Mouse (Mus musculus) v-Abl transformed pro-B cells (cell line): ENCODE results near the gene Adamtsl3.

Source experiments
- in situ Hi-C, 2 experiments: fragments of 400-800 bp; cut with MboI; formaldehyde crosslinking; loops; one replicate each; pipeline ENCODE4 v1.15.1; 2025; ENCODE audit not compliant: unreplicated experiment in 2 of 2

Gene Adamtsl3

GRCm38 (mm10) chr7:82602008-82602407, 266.5 kb downstream of the Adamtsl3 start:
- in situ Hi-C loops, result loop anchor here in 1 of 2 experiments (5.0 to 25.0 kb wide), 2 partner anchors 50 to 490 kb away; no protein-coding TSS in a partner anchor

GRCm38 (mm10) chr7:82605425-82605824, 269.9 kb downstream of the Adamtsl3 start:
- in situ Hi-C loops, result loop anchor here in 1 of 2 experiments (25.0 kb wide), 1 partner anchor 493 kb away; no protein-coding TSS in a partner anchor

- in situ Hi-C loops, result loop anchor here in 1 of 2 experiments (10.0 to 25.0 kb wide), 2 partner anchors 105 to 497 kb away; no protein-coding TSS in a partner anchor
These were observed 274.1 kb downstream of the Adamtsl3 start for GRCm38 (mm10) chr7:82609629-82610028.

GRCm38 (mm10) chr7:82625342-82625741, 289.8 kb downstream of the Adamtsl3 start:
- in situ Hi-C loops, result no loop called here

- in situ Hi-C loops, result no loop called here
These were observed 311.7 kb downstream of the Adamtsl3 start for GRCm38 (mm10) chr7:82647183-82647582.

- in situ Hi-C loops, result no loop called here
These were observed 312.4 kb downstream of the Adamtsl3 start for GRCm38 (mm10) chr7:82647909-82648308.

GRCm38 (mm10) chr7:82648353-82649080, 313.0 kb downstream of the Adamtsl3 start, which contains the start of the genes Saxo2 and Efl1:
Saxo2 (minus strand) TSS chr7:82648528.
Efl1 (plus strand) TSS chr7:82648614.
- in situ Hi-C loops, result no loop called here

GRCm38 (mm10) chr7:82649081-82649445, 313.6 kb downstream of the Adamtsl3 start:
- in situ Hi-C loops, result no loop called here
